Mouse (Mus musculus): ENCODE measurements at regions not wholly inside any gene's neighbourhood (a gene's known extent, or its start where the extent isn't known, plus 50 kb on each side); places are given as distances from the start of the nearest gene placed in this dataset.

DNA sequence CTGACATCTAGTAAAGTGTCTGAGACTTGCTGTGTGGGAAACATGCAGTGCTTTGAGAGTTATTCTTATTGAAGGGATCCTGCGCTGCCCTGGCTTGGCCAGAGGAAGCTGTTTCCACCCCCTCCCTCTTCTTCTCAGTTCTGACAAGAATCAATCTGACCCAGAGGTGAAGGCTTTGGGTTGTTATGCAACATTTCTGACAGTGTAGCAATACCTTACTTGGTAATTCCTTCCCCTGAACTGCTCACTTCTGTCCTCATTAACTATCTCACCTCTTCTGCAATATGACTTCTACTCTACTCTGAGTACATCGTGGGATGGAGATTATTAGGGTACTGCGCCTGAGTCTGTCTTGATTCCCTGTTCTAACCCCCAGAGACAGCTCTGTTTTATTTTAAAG, 586.8 kb upstream of the Nrsn1 start:
- H3K79me2 ChIP-seq (ENCODE audit: control insufficient read depth, insufficient read depth, low read length, poor library complexity), result no peaks in the 10 kb centered on the region
- H3K9ac ChIP-seq (ENCODE audit: control insufficient read depth, low read depth, low read length, poor library complexity, severe bottlenecking), result no peak overlapping the region
- H3K9me3 ChIP-seq (replicated peaks; ENCODE audit: insufficient read depth, low read length), result no peaks in the 10 kb centered on the region
- H3K4me3 ChIP-seq (ENCODE audit: control insufficient read depth in 1 of 2, insufficient read depth in 1 of 2, low read depth in 2 of 2, low read length in 2 of 2), result no peak overlapping the region
- H3K27me3 ChIP-seq (ENCODE audit: control insufficient read depth in 1 of 2, insufficient read depth in 2 of 2, low read length in 2 of 2), result no peaks in the 10 kb centered on the region
- no peak for TF ChIP-seq NRF1 (IDR thresholded peaks at IDR 0.05; ENCODE audit: insufficient read depth, low read depth, low read length, poor library complexity, severe bottlenecking)
- no peak for TF ChIP-seq POLR2AphosphoS5 (IDR thresholded peaks at IDR 0.05; ENCODE audit: borderline replicate concordance, low read depth, low read length)
- TF ChIP-seq RCOR1 (IDR thresholded peaks at IDR 0.05; ENCODE audit: low read depth, low read length), result no peak
- TF ChIP-seq ZKSCAN1 (IDR thresholded peaks at IDR 0.05; ENCODE audit: low read depth, low read length), result no peak
- TF ChIP-seq RAD21 (IDR thresholded peaks at IDR 0.05; ENCODE audit: low read depth, low read length), result no peak
- no peak for TF ChIP-seq E2F4 (IDR thresholded peaks at IDR 0.05; ENCODE audit: borderline replicate concordance, low read depth, low read length)
- TF ChIP-seq ETS1 (IDR thresholded peaks at IDR 0.05; ENCODE audit: low read depth, low read length), result no peak
- TF ChIP-seq UBTF (IDR thresholded peaks at IDR 0.05; ENCODE audit: borderline replicate concordance, insufficient read depth, low read depth, low read length), result no peak
- TF ChIP-seq MEF2A (IDR thresholded peaks at IDR 0.05; ENCODE audit: extremely low read depth, insufficient replicate concordance, low read depth, low read length, poor library complexity, severe bottlenecking), result no peak
- no peak for TF ChIP-seq TCF12 (IDR thresholded peaks at IDR 0.05; ENCODE audit: low read depth, low read length)
- TF ChIP-seq MAX (IDR thresholded peaks at IDR 0.05; ENCODE audit: low read length), result no peak
- TF ChIP-seq ZNF384 (IDR thresholded peaks at IDR 0.05; ENCODE audit: low read depth, low read length), result no peak
- no peak for TF ChIP-seq TBP (IDR thresholded peaks at IDR 0.05; ENCODE audit: low read depth, low read length)
- TF ChIP-seq SIN3A (IDR thresholded peaks at IDR 0.05; ENCODE audit: low read length), result no peak
- no peak for TF ChIP-seq POLR2A (IDR thresholded peaks at IDR 0.05; ENCODE audit: control insufficient read depth in 1 of 2, insufficient read depth in 1 of 2, low read depth in 1 of 2, low read length in 2 of 2, poor library complexity in 1 of 2)
- no peak for TF ChIP-seq MAFK (IDR thresholded peaks at IDR 0.05; ENCODE audit: borderline replicate concordance, low read depth, low read length)
- no peaks in the 10 kb centered on the region for H3K4me1 ChIP-seq (ENCODE audit: control insufficient read depth in 1 of 2, insufficient read depth in 2 of 2, low read length in 2 of 2)
- no peak overlapping the region for H3K27ac ChIP-seq (ENCODE audit: control insufficient read depth, low read depth, low read length)
- DNase-seq (ENCODE audit: low read depth, low spot score), result no peak
- H3K36me3 ChIP-seq (ENCODE audit: control insufficient read depth in 1 of 2, insufficient read depth in 2 of 2, low read length in 2 of 2), result no peaks in the 10 kb centered on the region

DNA sequence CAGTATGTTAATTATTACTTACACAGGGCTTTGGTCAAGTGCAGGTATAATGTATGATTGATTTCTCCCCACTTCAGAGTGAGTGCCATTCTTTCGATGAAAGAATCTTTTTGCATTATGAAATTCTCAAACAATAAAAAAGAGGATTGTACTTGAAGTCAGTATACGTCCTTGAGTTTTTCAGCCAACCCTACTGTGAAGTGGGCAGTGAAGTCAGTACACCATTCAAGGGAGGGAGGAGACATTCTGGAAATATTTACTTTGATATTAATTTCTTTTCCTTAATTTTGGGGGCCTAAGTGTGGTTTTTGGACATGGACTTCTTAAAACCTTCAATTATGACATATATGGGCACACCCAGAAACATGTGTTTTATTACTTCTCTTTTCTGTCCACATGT, 586.2 kb upstream of the Nrsn1 start:
- no peaks in the 10 kb centered on the region for H3K27me3 ChIP-seq (ENCODE audit: control insufficient read depth in 1 of 2, insufficient read depth in 2 of 2, low read length in 2 of 2)
- H3K36me3 ChIP-seq (ENCODE audit: control insufficient read depth in 1 of 2, insufficient read depth in 2 of 2, low read length in 2 of 2), result no peaks in the 10 kb centered on the region
- H3K9ac ChIP-seq (ENCODE audit: control insufficient read depth, low read depth, low read length, poor library complexity, severe bottlenecking), result no peak overlapping the region
- no peaks in the 10 kb centered on the region for H3K9me3 ChIP-seq (replicated peaks; ENCODE audit: insufficient read depth, low read length)
- no peak for TF ChIP-seq USF2 (IDR thresholded peaks at IDR 0.05; ENCODE audit: borderline replicate concordance in 1 of 2, insufficient read depth in 1 of 2, low read depth in 1 of 2, low read length in 2 of 2)
- no peak for TF ChIP-seq TAL1 (IDR thresholded peaks at IDR 0.05; ENCODE audit: low read length)
- TF ChIP-seq CHD2 (IDR thresholded peaks at IDR 0.05; ENCODE audit: low read length), result no peak
- no peak for TF ChIP-seq ZKSCAN1 (IDR thresholded peaks at IDR 0.05; ENCODE audit: low read depth, low read length)
- TF ChIP-seq MAZ (IDR thresholded peaks at IDR 0.05; ENCODE audit: low read depth, low read length), result no peak
- no peak for TF ChIP-seq MEF2A (IDR thresholded peaks at IDR 0.05; ENCODE audit: extremely low read depth, insufficient replicate concordance, low read depth, low read length, poor library complexity, severe bottlenecking)
- TF ChIP-seq HCFC1 (IDR thresholded peaks at IDR 0.05; ENCODE audit: low read depth, low read length), result no peak
- no peak for TF ChIP-seq RAD21 (IDR thresholded peaks at IDR 0.05; ENCODE audit: low read depth, low read length)
- no peak overlapping the region for H3K27ac ChIP-seq (ENCODE audit: control insufficient read depth, low read depth, low read length)
- no peak overlapping the region for H3K4me3 ChIP-seq (ENCODE audit: control insufficient read depth in 1 of 2, insufficient read depth in 1 of 2, low read depth in 2 of 2, low read length in 2 of 2)
- no peaks in the 10 kb centered on the region for H3K4me1 ChIP-seq (ENCODE audit: control insufficient read depth in 1 of 2, insufficient read depth in 2 of 2, low read length in 2 of 2)
- no peak for DNase-seq (ENCODE audit: low read depth, low spot score)
- H3K79me2 ChIP-seq (ENCODE audit: control insufficient read depth, insufficient read depth, low read length, poor library complexity), result no peaks in the 10 kb centered on the region

All from MEL (cell line).